Mouse (Mus musculus): ENCODE measurements at regions not wholly inside any gene's neighbourhood (a gene's known extent, or its start where the extent isn't known, plus 50 kb on each side); places are given as distances from the start of the nearest gene placed in this dataset.
A peak's percentile ranks its signal among the peaks of the same experiment; 100 is the strongest.
"Not testable (repeated sequence)": the region's sequence is repeated elsewhere in the genome, so short reads cannot be mapped to it uniquely, and the experiment has no call there.

DNA sequence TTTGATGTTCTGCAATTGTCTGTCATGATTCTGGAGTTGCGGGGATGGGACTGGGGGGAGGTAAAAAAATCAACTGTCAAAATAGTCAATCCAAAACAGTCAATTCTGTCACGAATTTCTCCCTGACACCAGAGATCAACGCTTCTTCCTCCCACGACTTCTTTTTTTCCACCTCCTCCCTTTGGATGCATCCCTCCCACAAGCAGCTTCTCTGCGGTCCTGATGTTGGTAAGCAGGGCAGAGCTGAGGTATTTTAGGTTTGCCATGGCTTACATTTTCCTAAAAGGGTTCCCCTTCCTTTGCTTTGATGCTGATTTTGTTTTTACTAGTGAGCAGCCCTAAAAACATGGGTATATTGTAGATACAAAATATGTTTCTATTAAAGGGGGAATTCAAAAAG is 209.7 kb downstream of the Cd47 start:
- DNase-seq = peak in 1 of 2 experiments; percentile 28

GRCm38 (mm10) chr16:50010532-50010971 is 210.2 kb downstream of the Cd47 start:
- DNase-seq = peak; percentile 74 to 85

DNA sequence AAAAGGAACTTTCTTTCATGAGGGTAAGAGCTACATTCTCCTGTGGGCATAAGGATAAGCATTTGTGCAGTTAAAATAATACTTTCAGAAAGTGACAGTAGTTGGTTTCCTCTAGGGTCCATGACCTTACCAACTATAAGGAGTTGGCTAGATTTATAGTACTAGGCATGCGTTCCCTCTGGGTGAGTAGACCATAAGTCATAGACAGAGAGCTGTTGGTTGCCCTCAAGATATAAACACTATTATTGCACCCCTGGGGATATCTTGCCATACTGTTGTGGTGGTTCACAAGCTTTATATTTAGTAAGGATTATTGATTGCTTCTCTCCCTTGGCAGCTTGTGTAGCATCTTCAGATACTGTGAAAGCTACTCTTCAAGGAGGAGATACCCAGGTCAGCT is 223.6 kb downstream of the Cd47 start:
- DNase-seq = no peak

GRCm38 (mm10) chr16:50026100-50026884 is 226.0 kb downstream of the Cd47 start:
- no peak for DNase-seq

DNA sequence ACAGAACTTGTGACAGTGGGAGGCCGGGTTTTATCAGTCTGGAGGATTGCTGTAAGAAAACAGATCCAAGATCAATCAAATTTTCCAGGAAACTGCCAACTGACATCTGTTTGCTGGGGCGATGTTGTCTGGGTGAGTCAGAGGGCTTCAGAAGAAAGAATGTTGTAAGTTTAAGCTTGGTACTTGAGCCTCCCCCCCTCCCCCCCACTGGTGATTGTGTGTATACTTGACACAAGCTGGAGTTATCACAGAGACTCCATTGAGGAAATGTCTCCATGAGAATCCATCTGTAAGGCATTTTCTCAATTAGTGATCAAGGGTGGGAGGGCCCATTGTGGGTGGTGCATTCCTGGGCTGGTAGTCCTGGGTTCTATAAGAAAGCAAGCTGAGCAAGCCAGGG is 226.9 kb downstream of the Cd47 start:
- no peak for DNase-seq

DNA sequence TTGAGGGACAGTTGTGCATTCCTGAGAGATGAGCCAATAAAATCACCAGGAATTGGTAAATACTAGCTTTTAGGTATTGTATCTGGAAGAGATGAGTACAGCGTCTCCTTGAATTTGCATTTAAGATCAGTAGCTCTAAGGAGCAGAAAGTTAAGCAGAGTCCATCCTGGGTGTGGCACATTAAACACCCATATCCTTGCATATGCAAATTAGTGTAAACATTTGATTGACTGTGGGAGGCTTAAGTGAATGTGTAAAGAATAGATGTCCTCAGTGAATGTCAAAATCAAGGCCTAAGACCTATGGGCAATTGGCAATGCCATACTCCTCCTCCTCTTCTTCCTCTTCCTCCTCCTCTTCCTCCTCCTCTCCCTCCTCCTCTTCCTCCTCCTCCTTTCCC is 229.4 kb downstream of the Cd47 start:
- no peak for DNase-seq

DNA sequence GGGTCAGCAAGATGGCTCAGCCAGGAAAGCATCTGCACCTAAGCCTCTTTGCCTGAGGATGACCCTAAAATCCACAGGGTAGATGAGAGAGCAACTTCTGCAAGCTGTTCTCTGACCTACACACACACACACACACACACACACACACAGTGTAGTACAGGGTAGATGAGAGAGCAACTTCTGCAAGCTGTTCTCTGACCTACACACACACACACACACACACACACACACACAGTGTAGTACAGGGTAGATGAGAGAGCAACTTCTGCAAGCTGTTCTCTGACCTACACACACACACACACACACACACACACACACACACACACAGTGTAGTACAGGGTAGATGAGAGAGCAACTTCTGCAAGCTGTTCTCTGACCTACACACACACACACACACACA is 230.0 kb downstream of the Cd47 start:
- not testable (repeated sequence) for DNase-seq

DNA sequence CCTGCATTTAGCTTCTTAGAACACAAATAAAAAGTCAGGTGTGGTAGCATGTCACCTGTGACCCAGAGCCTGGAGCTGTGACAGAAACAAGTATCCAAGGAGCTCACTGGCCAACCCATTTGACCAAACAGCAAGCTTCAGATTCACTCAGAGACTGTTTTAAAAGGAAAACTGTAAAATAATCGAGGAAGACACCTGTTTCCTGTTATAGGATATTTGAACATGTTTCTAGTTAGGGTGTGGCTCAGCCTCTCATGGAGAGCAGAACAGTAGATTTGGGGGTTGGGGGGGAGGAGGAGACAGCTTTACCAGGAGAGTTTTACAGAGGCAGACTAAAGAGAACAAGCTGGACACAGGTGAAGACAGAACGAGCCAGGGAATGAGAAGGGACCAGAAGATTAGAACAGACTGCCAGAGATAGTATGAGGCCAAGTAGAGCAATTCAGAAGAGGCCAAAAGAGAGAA is 230.6 kb downstream of the Cd47 start:
- DNase-seq = no peak

DNA sequence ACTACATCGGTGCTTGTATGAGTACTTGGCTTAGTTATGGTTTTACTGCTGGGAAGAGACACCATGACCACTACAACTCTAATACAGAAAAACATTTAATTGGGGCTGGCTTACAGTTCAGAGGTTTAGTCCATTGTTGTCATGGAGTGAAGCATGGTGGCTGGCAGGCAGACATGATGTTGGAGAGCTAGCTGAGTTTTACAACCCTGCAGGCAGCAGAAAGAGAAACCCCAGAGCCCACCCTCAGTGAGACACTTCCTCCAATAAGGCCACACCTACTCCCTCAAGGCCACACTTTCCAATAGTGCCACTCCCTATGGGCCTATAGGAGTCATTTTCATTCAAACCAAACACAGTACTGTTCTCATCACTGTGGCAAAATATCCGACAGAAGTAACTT is 232.5 kb downstream of the Cd47 start:
- DNase-seq = no peak

- peak; percentile 60 for DNase-seq
Observed at GRCm38 (mm10) chr16:50036296-50036734, 236.0 kb downstream of the Cd47 start.

DNA sequence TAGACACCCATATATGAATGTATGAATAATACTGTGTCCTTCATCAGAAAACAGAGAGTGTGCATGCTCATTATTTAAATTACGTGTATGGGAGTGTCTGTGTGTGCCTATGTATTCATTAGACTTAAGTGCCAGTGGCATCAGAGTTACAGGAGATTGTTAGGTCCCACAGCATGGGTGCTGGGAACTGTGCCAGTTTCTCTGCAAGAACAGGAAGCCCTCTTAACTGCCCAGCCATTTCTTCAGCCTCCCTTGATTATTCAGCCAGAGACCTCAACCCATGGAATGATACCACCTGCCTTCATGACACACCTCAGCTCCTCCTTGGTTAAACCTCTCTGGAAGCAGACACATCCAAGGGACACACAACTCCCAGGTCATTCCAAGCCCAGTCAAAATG is 243.8 kb downstream of the Cd47 start:
- DNase-seq = peak; percentile 20 to 23

- peak; percentile 90 to 92 for DNase-seq
Observed at GRCm38 (mm10) chr16:50045552-50046547, 245.5 kb downstream of the Cd47 start.

DNA sequence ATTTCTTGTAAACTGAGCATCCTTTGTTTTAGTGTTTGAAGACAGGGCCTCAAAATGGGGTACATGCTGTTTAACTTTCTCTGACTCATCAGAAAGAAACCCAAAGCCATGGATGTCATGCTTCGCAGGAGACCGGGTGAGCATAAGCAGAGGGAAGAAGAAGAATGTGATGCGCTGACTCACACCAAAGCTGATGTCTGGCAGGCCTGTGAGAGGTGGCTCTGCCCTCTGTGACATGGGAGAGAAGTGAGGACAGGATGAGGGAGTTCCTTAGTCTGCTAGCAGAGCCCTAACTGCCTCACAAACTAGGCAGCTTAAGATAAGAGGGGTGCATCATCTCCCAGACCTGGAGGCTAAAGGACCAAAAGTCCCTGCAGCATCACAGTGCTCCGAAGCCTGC is 263.2 kb downstream of the Cd47 start:
- DNase-seq = no peak

- DNase-seq = no peak
Observed at GRCm38 (mm10) chr16:50065336-50066082, 265.2 kb downstream of the Cd47 start.

DNA sequence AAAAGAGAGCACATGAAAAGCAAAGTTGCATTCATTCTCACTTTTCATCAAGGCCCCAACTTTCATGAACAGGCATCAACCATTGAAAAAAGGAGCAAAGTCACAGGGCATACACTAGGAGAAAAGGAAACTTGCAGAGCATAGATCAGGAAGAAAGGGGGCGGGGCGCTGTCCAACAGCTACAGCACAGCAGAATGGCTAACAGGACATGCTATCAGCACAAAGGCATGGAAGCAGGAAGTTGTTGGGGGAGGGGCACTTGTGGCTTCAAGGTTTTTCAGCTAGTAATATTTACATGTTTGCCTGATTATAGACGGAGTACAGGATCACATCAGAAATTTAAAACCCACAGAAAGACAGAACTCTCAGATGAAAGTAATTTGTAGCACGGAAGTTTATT is 268.7 kb downstream of the Cd47 start:
- no peak for DNase-seq

- DNase-seq = no peak
Observed at GRCm38 (mm10) chr16:50070728-50071127, 270.4 kb downstream of the Cd47 start.

GRCm38 (mm10) chr16:50072853-50073360 is 272.6 kb downstream of the Cd47 start:
- no peak for DNase-seq

GRCm38 (mm10) chr16:50073979-50074378 is 273.6 kb downstream of the Cd47 start:
- peak; percentile 6 to 13 for DNase-seq

- DNase-seq = no peak
Observed at GRCm38 (mm10) chr16:50075641-50076040, 275.3 kb downstream of the Cd47 start.

- DNase-seq = no peak
Observed at GRCm38 (mm10) chr16:50081511-50081910, 281.2 kb downstream of the Cd47 start.

DNA sequence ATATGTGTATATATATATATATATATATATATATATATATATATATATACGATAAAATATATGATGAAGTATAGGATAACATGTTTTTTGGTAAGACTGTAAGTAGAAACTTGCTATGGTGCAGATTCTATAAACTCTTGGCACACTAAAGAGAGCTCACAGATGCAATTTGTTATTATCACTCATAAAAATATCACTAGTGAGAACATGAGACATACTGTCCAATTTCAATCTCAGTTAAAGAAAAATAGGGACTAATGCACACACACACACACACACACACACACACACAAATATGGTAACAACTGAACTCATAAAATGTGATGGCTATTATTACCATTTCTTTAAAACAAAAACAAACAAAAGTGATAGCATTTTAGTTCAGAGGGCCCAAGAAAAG is 292.0 kb downstream of the Cd47 start:
- no peak for DNase-seq

DNA sequence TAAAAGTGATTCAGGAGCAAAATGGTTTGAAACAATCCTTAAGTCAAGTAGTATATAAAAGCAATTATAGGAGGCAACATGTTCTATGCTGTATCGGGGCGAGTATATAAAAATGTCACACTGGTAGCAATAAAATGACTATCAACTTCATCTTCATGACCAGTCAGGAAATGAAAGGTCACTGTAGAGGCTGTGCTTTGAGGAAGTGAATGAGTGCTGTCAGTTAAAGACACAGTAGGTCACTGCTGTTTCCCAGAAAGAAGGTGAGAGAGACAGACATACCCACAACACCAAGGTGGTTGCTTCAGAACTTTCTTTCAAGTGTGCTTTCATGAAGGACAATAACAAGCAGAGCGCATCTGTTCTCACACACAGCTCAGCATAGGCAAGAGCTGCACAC is 292.4 kb downstream of the Cd47 start:
- DNase-seq = no peak
